Mouse (Mus musculus) frontal cortex, postnatal 10 days (tissue): ENCODE data around the gene Gpr61.

Source experiments
- DNase-seq, 2 experiments: peaks; one replicate each; pipeline ENCODE4 v3.0.0; 2022; ENCODE audit warnings: low spot score in 2 of 2, mixed read lengths in 1 of 2

Gpr61 gene

GRCm38 (mm10) chr3:108129804-108130203 lies 24.9 kb downstream of the Gpr61 start:
- no peak for DNase-seq

GRCm38 (mm10) chr3:108129367-108129766 lies 25.3 kb downstream of the Gpr61 start:
- no peak for DNase-seq

GRCm38 (mm10) chr3:108128520-108128919 lies 26.2 kb downstream of the Gpr61 start:
- DNase-seq, result no peak

GRCm38 (mm10) chr3:108126327-108126726 lies 28.4 kb downstream of the Gpr61 start:
- no peak for DNase-seq

- DNase-seq, result no peak
These were observed 30.6 kb downstream of the Gpr61 start for GRCm38 (mm10) chr3:108124131-108124530.

- DNase-seq, result no peak
These were observed 31.4 kb downstream of the Gpr61 start for GRCm38 (mm10) chr3:108123242-108123641.

- DNase-seq, result no peak
These were observed 33.6 kb downstream of the Gpr61 start for GRCm38 (mm10) chr3:108121101-108121500.

GRCm38 (mm10) chr3:108117465-108117864 lies 37.2 kb downstream of the Gpr61 start:
- no peak for DNase-seq

GRCm38 (mm10) chr3:108113591-108114289 lies 40.9 kb downstream of the Gpr61 start:
- DNase-seq, result no peak

GRCm38 (mm10) chr3:108112666-108113065 lies 42.0 kb downstream of the Gpr61 start:
- DNase-seq, result no peak

GRCm38 (mm10) chr3:108112246-108112645 lies 42.4 kb downstream of the Gpr61 start:
- no peak for DNase-seq

GRCm38 (mm10) chr3:108111320-108111719 lies 43.4 kb downstream of the Gpr61 start:
- no peak for DNase-seq

- DNase-seq, result no peak
These were observed 49.4 kb downstream of the Gpr61 start for GRCm38 (mm10) chr3:108105281-108105680.

GRCm38 (mm10) chr3:108102075-108102474 lies 52.6 kb downstream of the Gpr61 start:
- DNase-seq, result no peak

GRCm38 (mm10) chr3:108101594-108101993 lies 53.1 kb downstream of the Gpr61 start:
- DNase-seq, result no peak
